ENCODE assay signal across 8 mouse cellular contexts in the genomic region with DNA sequence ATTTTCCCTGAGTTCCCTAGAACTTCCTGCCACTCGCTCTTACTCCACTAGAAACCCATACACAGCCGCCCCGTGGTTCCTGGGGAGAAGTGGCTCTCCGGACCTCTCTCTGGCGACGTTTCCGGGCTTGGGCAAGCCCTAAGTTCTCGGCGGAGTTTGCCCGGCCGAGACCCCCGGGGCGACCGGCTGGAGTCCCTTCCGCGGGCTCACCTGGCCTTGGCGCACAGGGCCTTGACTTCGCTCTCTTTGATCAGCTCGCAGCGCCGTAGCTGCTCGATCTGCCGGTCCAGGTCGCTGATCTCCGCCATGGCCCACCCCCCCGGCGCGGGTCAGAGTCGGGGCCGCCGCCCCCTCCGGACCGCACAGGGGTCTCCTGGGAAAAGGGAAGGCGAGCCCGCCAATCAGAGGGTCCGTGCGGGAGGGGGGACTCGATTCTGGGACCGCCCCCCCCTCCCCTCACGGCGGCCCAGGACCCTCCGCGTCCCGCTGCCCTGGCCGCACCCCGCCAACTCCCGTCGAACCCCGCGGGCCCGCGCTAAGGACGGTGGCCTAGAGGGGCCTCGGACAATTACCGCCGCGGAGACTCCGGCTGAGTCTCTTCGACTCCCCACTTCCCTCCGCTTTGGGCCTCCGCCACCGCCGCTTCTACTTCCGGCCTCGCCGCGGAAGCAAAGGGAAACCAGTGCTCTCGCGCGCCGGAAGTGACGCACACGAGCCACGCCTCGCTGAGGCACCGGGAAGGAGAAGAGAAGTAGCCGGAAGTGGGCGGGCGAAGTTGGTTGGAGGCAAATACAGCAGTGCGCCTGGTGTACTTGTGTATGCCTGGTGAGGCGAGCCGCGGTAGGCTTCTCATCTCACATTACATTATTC. TPM values are rescaled to one million over a fixed set of nuclear protein-coding genes. Genes with fewer than 3 reads are reported as not detected.
DNase-seq lines count a peak whose midpoint lies in the region; ATAC-seq and TF ChIP-seq lines count a peak whose summit lies in the region.

A gene (minus strand): TSS at position 646 of the 870 bp plus-strand sequence.

- H3K4me2 ChIP-seq in embryonic facial prominence, embryonic 14.5 days (ENCODE audit: low read depth, low read length): peak within 1 kb of the TSS; percentile 72
- peak within 1 kb of the TSS; percentile 61 for H3K4me2 ChIP-seq in limb, embryonic 14.5 days (replicated peaks; ENCODE audit: low read depth, low read length, severe bottlenecking)
- peak within 1 kb of the TSS; percentile 72 for H3K4me2 ChIP-seq in midbrain, postnatal 0 days (ENCODE audit: low read depth, low read length, poor library complexity, severe bottlenecking)

- peak within 1 kb of the TSS; percentile 74 for H3K4me3 ChIP-seq in embryonic facial prominence, embryonic 14.5 days (ENCODE audit: low read depth, low read length)
- peak within 1 kb of the TSS; percentile 73 for H3K4me3 ChIP-seq in limb, embryonic 14.5 days (replicated peaks; ENCODE audit: low read length)
- peak within 1 kb of the TSS; percentile 57 for H3K4me3 ChIP-seq in midbrain, postnatal 0 days (ENCODE audit: low read depth, low read length)

- DNase-seq in 3T3-L1 (ENCODE audit: low read depth, low spot score): peak; percentile 96
- DNase-seq in adrenal gland, postnatal 4 days (ENCODE audit: low spot score in 2 of 2): peak; percentile 86 to 93
- peak; percentile 99 for DNase-seq in embryonic facial prominence, embryonic 14.5 days (ENCODE audit: low spot score)
- DNase-seq in heart, adult 8-10 months (ENCODE audit: low spot score): peak; percentile 96
- peak; percentile 97 for DNase-seq in kidney, adult 9 months
- DNase-seq in limb, embryonic 14.5 days (ENCODE audit: low spot score): peak; percentile 98
- DNase-seq in midbrain, postnatal 0 days (ENCODE audit: low spot score): peak; percentile 98
- DNase-seq in spleen, postnatal 14 days (ENCODE audit: low spot score in 2 of 2): peak; percentile 90 to 96

- 0 out of 2 replicates have a peak, but pooled peaks cover 7% of the 10 kb centered on the region for H3K4me1 ChIP-seq in embryonic facial prominence, embryonic 14.5 days (ENCODE audit: control insufficient read depth, insufficient read depth, low read length)
- H3K4me1 ChIP-seq in limb, embryonic 14.5 days (ENCODE audit: control insufficient read depth, insufficient read depth, low read length): peaks cover 12% of the 10 kb centered on the region; the same call in 1 of the 2 replicates
- H3K4me1 ChIP-seq in midbrain, postnatal 0 days (ENCODE audit: insufficient read depth, low read length): peaks cover 3% of the 10 kb centered on the region; the same call in 1 of the 2 replicates

- peak; percentile 95 for ATAC-seq in embryonic facial prominence, embryonic 14.5 days (ENCODE audit: low read depth)
- ATAC-seq in limb, embryonic 14.5 days (ENCODE audit: low FRiP score, low read depth): peak; percentile 93
- ATAC-seq in midbrain, postnatal 0 days (ENCODE audit: low FRiP score): peak; percentile 92

- no peaks in the 10 kb centered on the region for H3K27me3 ChIP-seq in embryonic facial prominence, embryonic 14.5 days (replicated peaks; ENCODE audit: control insufficient read depth, insufficient read depth, low read length)
- no peaks in the 10 kb centered on the region for H3K27me3 ChIP-seq in limb, embryonic 14.5 days (ENCODE audit: control insufficient read depth, insufficient read depth, low read length)
- H3K27me3 ChIP-seq in midbrain, postnatal 0 days (ENCODE audit: insufficient read depth, low read length): no peaks in the 10 kb centered on the region

- no peaks in the 10 kb centered on the region for H3K9me3 ChIP-seq in embryonic facial prominence, embryonic 14.5 days (ENCODE audit: control insufficient read depth, low read length)
- no peaks in the 10 kb centered on the region for H3K9me3 ChIP-seq in limb, embryonic 14.5 days (ENCODE audit: control insufficient read depth, low read length)
- H3K9me3 ChIP-seq in midbrain, postnatal 0 days (ENCODE audit: low read length): no peaks in the 10 kb centered on the region

- peak within 1 kb of the TSS; percentile 96 for H3K27ac ChIP-seq in embryonic facial prominence, embryonic 14.5 days (replicated peaks; ENCODE audit: low read depth, low read length)
- H3K27ac ChIP-seq in limb, embryonic 14.5 days (replicated peaks; ENCODE audit: low read depth, low read length): peak within 1 kb of the TSS; percentile 96
- H3K27ac ChIP-seq in midbrain, postnatal 0 days (ENCODE audit: low read depth, low read length): peak within 1 kb of the TSS; percentile 73

- 0 out of 2 replicates have a peak, but pooled peaks have one; percentile 48 for TF ChIP-seq POLR2A in limb, embryonic 14.5 days (IDR thresholded peaks at IDR 0.05; ENCODE audit: borderline replicate concordance, extremely low read depth, insufficient read depth, insufficient read length)

- TF ChIP-seq CTCF in midbrain, postnatal 0 days (IDR thresholded peaks at IDR 0.05): no peak

- under 1% methylated on average over 55 of the region's 83 CpGs for WGBS in embryonic facial prominence, embryonic 14.5 days
- WGBS in limb, embryonic 14.5 days: under 1% methylated on average over 71 of the region's 83 CpGs
- under 1% methylated on average over 65 of the region's 83 CpGs for WGBS in midbrain, postnatal 0 days

- H3K9ac ChIP-seq in embryonic facial prominence, embryonic 14.5 days (ENCODE audit: low read depth, low read length): peak within 1 kb of the TSS; percentile 92
- peak within 1 kb of the TSS; percentile 84 for H3K9ac ChIP-seq in limb, embryonic 14.5 days (ENCODE audit: low read depth, low read length, severe bottlenecking)
- peak within 1 kb of the TSS; percentile 58 for H3K9ac ChIP-seq in midbrain, postnatal 0 days (replicated peaks; ENCODE audit: low read length, poor library complexity, severe bottlenecking)

- peaks cover 62% of the 10 kb centered on the region for H3K36me3 ChIP-seq in embryonic facial prominence, embryonic 14.5 days (ENCODE audit: control insufficient read depth, insufficient read depth, low read length)
- H3K36me3 ChIP-seq in limb, embryonic 14.5 days (ENCODE audit: control insufficient read depth, insufficient read depth, low read length): peaks cover 65% of the 10 kb centered on the region
- H3K36me3 ChIP-seq in midbrain, postnatal 0 days (ENCODE audit: insufficient read depth, low read length): peaks cover 46% of the 10 kb centered on the region

RNA-seq across cellular contexts. Expression of the gene that starts here (rescaled TPM):
- total RNA-seq in adrenal gland, postnatal 4 days (2021): 100 to 1,000 TPM; 134 to 142 TPM
- 214 and 256 TPM in 2 replicates for polyA plus RNA-seq in embryonic facial prominence, embryonic 14.5 days (2014; fragmentation: Nextera tagmentation; extraction: Ambion mirVana)
- 10 to 100 TPM; 32.7 to 36.8 (median 34.5) TPM for total RNA-seq in heart, adult 8-10 months (2022)
- 238 and 252 TPM in 2 replicates for polyA plus RNA-seq in limb, embryonic 14.5 days (2012; rRNA removed)
- 268 and 269 TPM in 2 replicates for polyA plus RNA-seq in limb, embryonic 14.5 days (2014; fragmentation: Nextera tagmentation; extraction: Ambion mirVana)
- 107 and 137 TPM in 2 replicates for total RNA-seq in midbrain, postnatal 0 days (2014; rRNA removed)
- 127 and 135 TPM in 2 replicates for polyA plus RNA-seq in midbrain, postnatal 0 days (2015; fragmentation: Nextera tagmentation; extraction: Ambion mirVana)

Comparison
In these comparisons a context has a peak if more than half of its experiments do, and no peak if none do; other contexts are left out.
1. Peak in every context shown above with its lines: DNase-seq, ATAC-seq, H3K4me3 ChIP-seq and H3K27ac ChIP-seq.